Mouse (Mus musculus): ENCODE measurements around the gene Tnrc6a.
A peak's percentile ranks its signal among the peaks of the same experiment; 100 is the strongest.

The Tnrc6a gene

DNA sequence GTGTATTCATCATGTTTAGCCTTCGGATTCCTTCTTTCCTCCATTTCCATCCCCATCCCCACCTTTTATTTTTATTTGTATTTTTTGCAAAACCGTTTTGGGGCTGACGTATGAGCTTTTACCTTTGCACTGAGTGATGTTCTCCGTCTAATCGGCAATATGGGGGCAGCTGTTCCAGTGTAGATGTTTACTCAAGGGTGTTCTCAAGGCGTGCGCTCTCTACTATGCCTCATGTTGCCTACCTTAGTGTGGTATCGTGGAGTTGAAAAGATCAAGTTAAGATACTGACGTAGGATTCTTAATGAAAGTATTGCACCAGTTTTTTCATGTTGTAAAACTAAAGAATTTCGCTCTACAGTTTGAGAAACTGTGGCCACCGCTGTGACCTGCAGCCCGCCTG is 69.5 kb downstream of the Tnrc6a start:
- DNase-seq, result no peak

DNA sequence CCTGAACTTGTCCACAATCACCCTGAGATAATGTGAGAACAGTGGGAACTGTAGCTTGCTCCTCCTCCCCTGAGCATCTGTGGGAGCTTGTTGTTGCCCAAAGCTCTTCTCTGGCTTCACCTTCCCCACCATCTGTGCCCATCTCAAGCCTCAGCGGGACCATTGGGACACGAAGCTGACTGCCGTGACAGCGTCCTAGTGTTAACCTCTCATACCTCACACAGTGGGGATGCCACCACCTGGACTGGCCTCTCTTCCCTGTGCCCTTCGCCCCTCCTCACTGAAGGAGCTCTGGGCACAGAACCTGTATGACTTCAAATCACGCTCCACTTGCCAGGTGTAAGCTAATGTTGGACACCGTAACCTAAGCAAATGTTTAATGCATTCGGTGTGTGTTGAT is 71.0 kb downstream of the Tnrc6a start:
- no peak for DNase-seq

DNA sequence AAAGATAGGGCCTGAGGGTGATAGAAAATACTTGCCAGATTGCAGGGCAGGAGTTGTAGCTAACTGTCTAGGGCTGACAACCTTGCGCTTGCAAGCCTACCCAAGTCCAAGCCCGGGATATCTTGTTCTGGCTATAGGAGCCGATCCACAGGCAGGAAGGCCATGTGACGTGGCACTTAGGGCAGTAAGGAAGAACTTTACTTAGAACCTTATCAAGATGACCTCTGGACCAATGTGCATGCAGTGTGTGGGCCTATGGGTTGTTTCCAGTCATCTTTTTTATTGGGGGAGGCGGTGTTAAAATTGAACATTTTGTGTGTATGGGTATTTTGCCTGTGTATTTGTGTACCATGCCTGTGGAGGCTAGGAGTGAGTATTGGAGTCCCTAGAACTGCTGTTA is 72.7 kb downstream of the Tnrc6a start:
- DNase-seq, result no peak

GRCm38 (mm10) chr7:123198695-123199094 is 75.0 kb downstream of the Tnrc6a start:
- peak; percentile 75 for DNase-seq

DNA sequence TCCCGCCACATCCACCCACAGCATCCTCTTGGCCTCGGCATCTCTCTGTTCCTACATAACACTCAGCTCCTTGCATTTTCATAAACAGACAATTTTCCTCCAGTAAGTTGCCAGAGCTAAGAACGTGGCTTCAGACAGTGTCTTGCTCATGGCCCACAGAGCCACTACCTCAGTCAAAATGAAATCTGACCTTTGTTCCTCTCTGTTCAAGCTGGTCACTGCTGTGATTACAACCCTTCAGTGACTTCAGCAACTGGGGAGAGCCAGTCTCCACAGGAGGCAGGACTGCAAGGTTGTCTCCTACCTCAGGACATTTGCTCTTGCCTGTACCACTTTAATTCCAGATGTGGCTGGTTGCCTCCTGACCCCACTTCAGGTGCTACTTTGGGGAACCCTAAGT is 75.5 kb downstream of the Tnrc6a start:
- no peak for DNase-seq

GRCm38 (mm10) chr7:123199656-123200206 is 76.0 kb downstream of the Tnrc6a start:
- no peak for DNase-seq

- DNase-seq, result no peak
These were observed 77.0 kb downstream of the Tnrc6a start for GRCm38 (mm10) chr7:123200722-123201121.

GRCm38 (mm10) chr7:123205261-123205660 is 81.6 kb downstream of the Tnrc6a start:
- peak; percentile 63 for DNase-seq

DNA sequence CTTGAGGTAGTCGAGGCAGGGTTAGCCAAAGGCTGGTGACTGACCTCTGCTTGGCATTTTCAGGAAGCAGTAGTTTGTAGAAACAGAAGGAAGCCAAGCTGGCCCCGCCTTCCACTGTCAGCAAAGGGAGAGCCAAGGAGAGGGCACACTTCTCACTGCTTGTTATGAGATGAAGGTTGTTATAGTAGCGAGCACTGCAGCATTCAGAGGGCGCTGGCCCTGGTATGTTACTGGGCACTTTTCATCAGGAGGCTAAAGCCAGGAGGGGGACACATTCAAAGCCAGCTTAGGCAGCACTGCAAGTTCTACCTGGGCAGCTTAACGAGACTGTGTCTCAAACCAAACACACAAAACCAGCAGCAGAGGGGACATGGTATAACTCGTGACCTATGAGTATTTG is 83.9 kb downstream of the Tnrc6a start:
- no peak for DNase-seq

GRCm38 (mm10) chr7:123209864-123210263 is 86.2 kb downstream of the Tnrc6a start:
- no peak for DNase-seq

DNA sequence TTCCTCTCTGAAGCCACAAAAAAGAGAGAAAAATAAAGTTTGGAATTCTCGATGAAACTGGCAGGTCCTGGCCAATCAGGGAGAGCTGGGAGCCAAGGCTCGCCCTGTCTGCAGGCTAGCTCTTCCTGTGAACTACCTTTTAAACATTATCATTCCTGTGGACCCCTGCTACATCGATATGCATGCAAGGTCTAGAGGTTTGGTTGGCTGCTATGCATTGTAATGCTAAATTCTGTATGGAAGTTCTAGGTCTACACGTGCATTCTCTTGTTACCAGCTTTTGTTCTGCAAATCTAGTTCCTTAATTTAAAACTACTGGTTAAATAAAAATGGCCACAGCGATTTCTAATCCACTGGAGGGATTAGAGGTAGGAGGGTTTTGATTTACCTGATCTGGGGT is 87.8 kb downstream of the Tnrc6a start:
- DNase-seq, result no peak

- no peak for DNase-seq
These were observed 88.6 kb downstream of the Tnrc6a start for GRCm38 (mm10) chr7:123212316-123212715.

- DNase-seq, result peak; percentile 88
These were observed 90.8 kb downstream of the Tnrc6a start, which contains the start of gene Slc5a11 for GRCm38 (mm10) chr7:123214365-123215075. TSS of gene Slc5a11 (plus strand) at chr7:123214780.

DNA sequence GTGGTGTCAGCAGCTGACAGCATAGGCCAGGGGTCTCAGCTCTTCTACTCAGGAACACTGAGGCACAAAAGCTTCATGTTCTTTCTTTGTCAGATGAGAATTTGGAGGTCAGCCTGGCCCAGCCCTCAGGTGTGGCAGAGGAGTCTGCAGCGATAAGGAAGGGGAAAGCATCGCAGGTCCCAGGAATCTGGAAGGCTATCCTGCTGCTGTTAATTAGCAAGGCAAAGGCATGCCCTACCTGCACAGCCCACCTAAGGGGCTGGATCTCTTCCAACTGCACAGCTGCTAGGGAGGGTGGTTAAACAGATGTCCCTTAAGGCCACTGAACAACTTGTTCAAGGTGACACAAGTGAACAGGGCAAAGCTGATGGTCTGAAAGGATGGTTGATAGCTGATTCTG is 91.5 kb downstream of the Tnrc6a start:
- no peak for DNase-seq

DNA sequence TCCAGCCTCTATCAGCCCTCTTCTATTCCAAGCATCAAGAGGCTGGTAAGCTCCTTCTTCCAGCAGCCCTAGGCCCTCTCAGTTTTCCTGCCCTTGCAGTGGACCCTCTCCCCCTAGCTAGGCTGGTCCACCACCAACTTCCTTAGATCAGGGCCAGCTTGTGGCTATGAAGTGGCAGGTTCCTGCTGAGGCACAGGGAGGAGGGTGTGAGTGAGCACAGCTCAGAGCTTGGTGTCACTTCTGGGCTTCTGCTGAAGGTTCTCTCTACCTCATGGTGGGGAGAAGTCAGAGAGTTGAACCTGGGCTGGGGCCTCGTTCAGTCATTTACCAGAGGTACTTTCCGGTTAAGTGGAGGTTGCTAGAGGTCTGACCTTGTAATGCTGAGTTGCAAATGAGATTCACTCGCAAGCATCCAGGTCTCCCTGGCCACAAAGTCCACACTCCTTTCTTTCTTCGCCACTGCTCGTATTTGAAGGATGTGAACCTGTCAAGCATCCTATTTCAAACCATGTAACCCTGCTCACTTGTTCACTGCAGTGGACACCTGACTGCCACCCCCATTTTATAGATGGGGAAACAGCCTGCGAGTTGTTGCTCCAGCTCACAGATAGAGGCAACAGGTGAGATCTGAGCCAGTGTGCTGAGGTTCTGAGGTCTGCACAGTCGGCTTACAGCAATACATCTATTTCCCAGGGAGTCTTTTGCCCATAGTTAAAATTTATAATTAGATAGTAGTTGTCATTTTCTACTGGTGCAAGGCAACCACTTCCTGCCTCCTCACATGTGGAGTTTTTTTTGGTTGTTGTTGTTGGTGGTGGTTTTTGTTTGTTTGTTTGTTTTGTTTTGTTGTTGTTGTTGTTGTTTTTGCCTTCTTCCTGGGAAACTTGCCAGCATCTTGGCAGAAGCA is 94.0 kb downstream of the Tnrc6a start:
- peak; percentile 64 for DNase-seq

DNA sequence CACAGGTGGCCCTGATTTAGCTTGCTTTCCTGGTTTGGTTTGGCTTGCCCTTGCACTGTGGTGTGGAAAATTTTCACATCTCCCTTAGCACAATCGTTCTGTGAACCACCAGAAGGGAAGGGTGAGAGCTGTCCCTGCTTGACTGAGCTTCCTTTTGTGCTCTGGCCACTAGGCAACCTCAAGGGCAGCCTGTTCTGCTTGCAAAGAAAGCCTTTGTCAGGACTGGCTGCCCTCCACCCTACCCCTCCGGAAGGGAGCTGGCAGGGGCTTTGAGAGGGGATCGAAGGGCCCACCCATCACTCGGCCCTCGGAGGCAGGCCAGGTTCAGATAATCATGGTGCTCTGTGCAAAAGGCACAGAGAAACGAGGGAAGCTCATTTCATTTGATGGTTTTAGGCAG is 94.9 kb downstream of the Tnrc6a start:
- no peak for DNase-seq

GRCm38 (mm10) chr7:123219781-123220632 is 96.3 kb downstream of the Tnrc6a start:
- DNase-seq, result no peak

DNA sequence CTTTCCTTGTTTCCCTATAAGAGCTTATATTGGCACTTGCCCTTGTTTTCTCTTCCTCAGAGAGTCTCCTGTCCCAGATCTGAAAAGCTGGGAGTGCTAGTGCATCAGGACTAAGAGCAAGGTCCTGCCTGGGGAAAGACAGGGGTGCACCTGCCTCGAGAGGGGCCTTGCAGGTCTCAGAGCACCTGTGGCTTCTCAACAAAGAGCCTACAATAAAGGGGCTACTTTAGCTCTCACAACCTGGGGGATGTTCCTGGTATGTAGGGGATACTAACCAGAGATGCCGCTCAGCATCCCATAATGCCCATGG is 96.9 kb downstream of the Tnrc6a start:
- DNase-seq, result no peak

- DNase-seq, result peak; percentile 43
These were observed 100.4 kb downstream of the Tnrc6a start for GRCm38 (mm10) chr7:123224076-123224475.

DNA sequence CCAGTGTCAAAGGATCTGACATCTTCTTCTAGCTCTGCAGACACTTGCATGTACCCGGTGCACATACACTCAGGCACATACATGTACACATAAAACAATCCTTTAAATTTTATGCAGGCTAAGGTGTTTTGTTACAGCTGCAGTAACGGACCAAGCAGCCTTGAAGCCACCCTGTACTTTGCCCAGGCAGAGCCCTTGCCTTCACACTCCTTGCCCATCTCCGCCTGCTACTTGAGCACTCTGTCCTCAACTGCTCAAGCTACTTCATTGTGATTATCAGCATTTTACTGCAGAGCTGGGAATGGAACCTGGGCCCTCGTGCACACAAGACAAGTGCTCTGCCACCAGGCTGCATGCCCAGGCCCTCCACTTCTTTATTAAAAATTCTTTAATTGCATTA is 101.5 kb downstream of the Tnrc6a start:
- DNase-seq, result no peak

GRCm38 (mm10) chr7:123235449-123235848 is 111.8 kb downstream of the Tnrc6a start:
- peak; percentile 22 for DNase-seq

GRCm38 (mm10) chr7:123238621-123239020 is 114.9 kb downstream of the Tnrc6a start:
- DNase-seq, result no peak

GRCm38 (mm10) chr7:123240064-123240463 is 116.4 kb downstream of the Tnrc6a start:
- no peak for DNase-seq

Measured in kidney, postnatal 14 days (tissue).